8 mouse cellular contexts compared by ENCODE assay signal in genomic region chr1:106628718-106629469, GRCm38 (mm10).
DNase-seq lines count a peak whose midpoint lies in the region; ATAC-seq lines count a peak whose summit lies in the region.

No protein-coding gene starts in this region.

- no peaks in the 10 kb centered on the region for H3K9me3 ChIP-seq in forebrain, embryonic 16.5 days (ENCODE audit: control insufficient read depth, low read length)
- no peaks in the 10 kb centered on the region for H3K9me3 ChIP-seq in kidney, embryonic 14.5 days (ENCODE audit: control insufficient read depth, low read length)
- no peaks in the 10 kb centered on the region for H3K9me3 ChIP-seq in midbrain, embryonic 10.5 days (replicated peaks)

- peaks cover 14% of the 10 kb centered on the region for H3K4me1 ChIP-seq in forebrain, embryonic 16.5 days (replicated peaks; ENCODE audit: control insufficient read depth, insufficient read depth, low read length)
- peaks cover 33% of the 10 kb centered on the region for H3K4me1 ChIP-seq in kidney, embryonic 14.5 days (ENCODE audit: control insufficient read depth, insufficient read depth, low read length)
- H3K4me1 ChIP-seq in midbrain, embryonic 10.5 days: peaks cover 35% of the 10 kb centered on the region

- no peak overlapping the region for H3K9ac ChIP-seq in forebrain, embryonic 16.5 days (replicated peaks; ENCODE audit: low read depth, low read length)
- H3K9ac ChIP-seq in kidney, embryonic 14.5 days (ENCODE audit: low read depth, low read length): no peak overlapping the region

- H3K36me3 ChIP-seq in forebrain, embryonic 16.5 days (ENCODE audit: control insufficient read depth, insufficient read depth): no peaks in the 10 kb centered on the region
- H3K36me3 ChIP-seq in kidney, embryonic 14.5 days (ENCODE audit: control insufficient read depth, insufficient read depth, low read length): no peaks in the 10 kb centered on the region
- H3K36me3 ChIP-seq in midbrain, embryonic 10.5 days: no peaks in the 10 kb centered on the region

- peak; percentile 60 for ATAC-seq in forebrain, embryonic 16.5 days
- ATAC-seq in kidney, embryonic 14.5 days (ENCODE audit: low FRiP score, low TSS enrichment): peak; percentile 79
- no peak for ATAC-seq in inflammation-experienced regulatory T-cells, adult 6 months
- ATAC-seq in erythroblast, adult 5-6 weeks (replicated peaks; ENCODE audit: low FRiP score, poor library complexity, severe bottlenecking): no peak

- no peaks in the 10 kb centered on the region for H3K27me3 ChIP-seq in forebrain, embryonic 16.5 days (replicated peaks; ENCODE audit: control insufficient read depth, insufficient read depth, low read length)
- no peaks in the 10 kb centered on the region for H3K27me3 ChIP-seq in kidney, embryonic 14.5 days (ENCODE audit: control insufficient read depth, insufficient read depth, low read length)
- H3K27me3 ChIP-seq in midbrain, embryonic 10.5 days (ENCODE audit: low read depth, poor library complexity, severe bottlenecking): no peaks in the 10 kb centered on the region

- DNase-seq in cerebellum, postnatal 10 days: peak; percentile 33 to 44
- DNase-seq in cerebellum, postnatal 25 days: no peak
- peak; percentile 37 for DNase-seq in Muller cell, postnatal 12 days (ENCODE audit: inconsistent ontology term)
- peak; percentile 28 for DNase-seq in midbrain, embryonic 10.5 days (ENCODE audit: low spot score)

- no peak overlapping the region for H3K4me2 ChIP-seq in forebrain, embryonic 16.5 days (ENCODE audit: low read length)
- H3K4me2 ChIP-seq in kidney, embryonic 14.5 days (replicated peaks; ENCODE audit: low read depth, low read length): no peak overlapping the region

- 46% methylated on average over 3 of the region's 3 CpGs for WGBS in forebrain, embryonic 16.5 days
- WGBS in kidney, embryonic 14.5 days: 21% methylated on average over 3 of the region's 3 CpGs
- WGBS in midbrain, embryonic 10.5 days: 54% methylated on average over 2 of the region's 3 CpGs

- no peak overlapping the region for H3K4me3 ChIP-seq in forebrain, embryonic 16.5 days (replicated peaks; ENCODE audit: low read length)
- H3K4me3 ChIP-seq in kidney, embryonic 14.5 days (ENCODE audit: low read length): no peak overlapping the region
- no peak overlapping the region for H3K4me3 ChIP-seq in midbrain, embryonic 10.5 days

- peak overlapping the region; percentile 47 for H3K27ac ChIP-seq in forebrain, embryonic 16.5 days (ENCODE audit: low read length)
- H3K27ac ChIP-seq in kidney, embryonic 14.5 days (ENCODE audit: low read depth, low read length): peak overlapping the region; percentile 75; the same call in 1 of the 2 replicates
- peak overlapping the region; percentile 67 for H3K27ac ChIP-seq in midbrain, embryonic 10.5 days (replicated peaks)

Comparison
In these comparisons a context has a peak if more than half of its experiments do, and no peak if none do; other contexts are left out.
1. DNase-seq: peak in cerebellum, postnatal 10 days (2 of 2), Muller cell, postnatal 12 days (single experiment) and midbrain, embryonic 10.5 days (single experiment); none in cerebellum, postnatal 25 days (0 of 2).
2. ATAC-seq: peak in forebrain, embryonic 16.5 days (single experiment) and kidney, embryonic 14.5 days (single experiment); none in inflammation-experienced regulatory T-cells, adult 6 months (single experiment) and erythroblast, adult 5-6 weeks (single experiment).
3. Peak in every context shown above with its lines, with median percentiles within 50 percentile points of each other: H3K27ac ChIP-seq.